Mouse (Mus musculus): ENCODE results near the gene Atat1. TPM values are rescaled to one million over a fixed set of nuclear protein-coding genes. Genes with fewer than 3 reads are reported as not detected.
A peak's percentile ranks its signal among the peaks of the same experiment; 100 is the strongest.

Gene Atat1
- polyA plus RNA-seq, 1 experiment from 2014 or later, result 50.8 TPM

- WGBS, result 34% methylated on average over 10 of the region's 10 CpGs
Measured at GRCm38 (mm10) chr17:35864832-35865353, 45.0 kb downstream of the Atat1 start.

GRCm38 (mm10) chr17:35861198-35861857 lies 48.5 kb downstream of the Atat1 start, which contains the start of gene Nrm:
TSS of gene Nrm (plus strand) at chr17:35861318.
- Histone ChIP-seq H3K36me3 (ENCODE audit: control insufficient read depth, insufficient read depth, low read length) (peaks cover 13% of the 10 kb centered on the region; the same call in 1 of the 2 replicates), H3K4me3 (replicated peaks; ENCODE audit: low read length) (peak within 1 kb of the TSS; percentile 88), H3K27ac (ENCODE audit: low read length) (peak within 1 kb of the TSS; percentile 93), H3K4me2 (ENCODE audit: low read depth, low read length) (peak within 1 kb of the TSS; percentile 70), H3K9me3 (replicated peaks; ENCODE audit: control insufficient read depth, low read length) (no peaks in the 10 kb centered on the region), H3K27me3 (ENCODE audit: control insufficient read depth, insufficient read depth, low read length) (no peaks in the 10 kb centered on the region), H3K9ac (ENCODE audit: low read length) (peak within 1 kb of the TSS; percentile 86), H3K4me1 (ENCODE audit: control insufficient read depth, insufficient read depth, low read length) (peaks cover 15% of the 10 kb centered on the region)
- ATAC-seq (ENCODE audit: insufficient read depth, low FRiP score), result peak; percentile 92
- WGBS, result under 1% methylated on average over 47 of the region's 47 CpGs

More at GRCm38 (mm10) chr17:35864832-35865353, 45.0 kb downstream of the Atat1 start:
- no peak for ATAC-seq (ENCODE audit: insufficient read depth, low FRiP score)
- Histone ChIP-seq H3K4me2 (ENCODE audit: low read depth, low read length) (peak overlapping the region; percentile 90), H3K27ac (ENCODE audit: low read length) (peak overlapping the region; percentile 99), H3K4me3 (replicated peaks; ENCODE audit: low read length) (peak overlapping the region; percentile 74), H3K36me3 (ENCODE audit: control insufficient read depth, insufficient read depth, low read length) (no peaks in the 10 kb centered on the region), H3K4me1 (ENCODE audit: control insufficient read depth, insufficient read depth, low read length) (peaks cover 42% of the 10 kb centered on the region), H3K9ac (ENCODE audit: low read length) (peak overlapping the region; percentile 85), H3K27me3 (ENCODE audit: control insufficient read depth, insufficient read depth, low read length) (no peaks in the 10 kb centered on the region), H3K9me3 (replicated peaks; ENCODE audit: control insufficient read depth, low read length) (no peaks in the 10 kb centered on the region)

GRCm38 (mm10) chr17:35860831-35861197 lies 49.1 kb downstream of the Atat1 start:
- H3K4me2 ChIP-seq (ENCODE audit: low read depth, low read length), result peak overlapping the region; percentile 70
- peak overlapping the region; percentile 88 for H3K4me3 ChIP-seq (replicated peaks; ENCODE audit: low read length)
- H3K4me1 ChIP-seq (ENCODE audit: control insufficient read depth, insufficient read depth, low read length), result peaks cover 15% of the 10 kb centered on the region
- peak overlapping the region; percentile 86 for H3K9ac ChIP-seq (ENCODE audit: low read length)
- H3K36me3 ChIP-seq (ENCODE audit: control insufficient read depth, insufficient read depth, low read length), result peaks cover 13% of the 10 kb centered on the region; the same call in 1 of the 2 replicates
- no peaks in the 10 kb centered on the region for H3K9me3 ChIP-seq (replicated peaks; ENCODE audit: control insufficient read depth, low read length)
- no peaks in the 10 kb centered on the region for H3K27me3 ChIP-seq (ENCODE audit: control insufficient read depth, insufficient read depth, low read length)
- 3% methylated on average over 12 of the region's 12 CpGs for WGBS
- peak overlapping the region; percentile 93 for H3K27ac ChIP-seq (ENCODE audit: low read length)
- no peak for ATAC-seq (ENCODE audit: insufficient read depth, low FRiP score)

GRCm38 (mm10) chr17:35859835-35860234 lies 50.0 kb downstream of the Atat1 start:
- Histone ChIP-seq H3K4me3 (replicated peaks; ENCODE audit: low read length) (no peak overlapping the region), H3K9ac (ENCODE audit: low read length) (no peak overlapping the region), H3K9me3 (replicated peaks; ENCODE audit: control insufficient read depth, low read length) (no peaks in the 10 kb centered on the region), H3K36me3 (ENCODE audit: control insufficient read depth, insufficient read depth, low read length) (peaks cover 13% of the 10 kb centered on the region; the same call in 1 of the 2 replicates), H3K27me3 (ENCODE audit: control insufficient read depth, insufficient read depth, low read length) (no peaks in the 10 kb centered on the region), H3K27ac (ENCODE audit: low read length) (no peak overlapping the region), H3K4me2 (ENCODE audit: low read depth, low read length) (no peak overlapping the region), H3K4me1 (ENCODE audit: control insufficient read depth, insufficient read depth, low read length) (peaks cover 10% of the 10 kb centered on the region)
- no peak for ATAC-seq (ENCODE audit: insufficient read depth, low FRiP score)
- WGBS, result 63% methylated on average over 2 of the region's 2 CpGs

- peaks cover 13% of the 10 kb centered on the region; the same call in 1 of the 2 replicates for H3K36me3 ChIP-seq (ENCODE audit: control insufficient read depth, insufficient read depth, low read length)
- H3K4me3 ChIP-seq (replicated peaks; ENCODE audit: low read length), result no peak overlapping the region
- H3K4me2 ChIP-seq (ENCODE audit: low read depth, low read length), result no peak overlapping the region
- H3K9me3 ChIP-seq (replicated peaks; ENCODE audit: control insufficient read depth, low read length), result no peaks in the 10 kb centered on the region
- ATAC-seq (ENCODE audit: insufficient read depth, low FRiP score), result no peak
- 83% methylated on average over 1 of the region's 1 CpGs for WGBS
- no peak overlapping the region for H3K9ac ChIP-seq (ENCODE audit: low read length)
- H3K27me3 ChIP-seq (ENCODE audit: control insufficient read depth, insufficient read depth, low read length), result no peaks in the 10 kb centered on the region
- H3K27ac ChIP-seq (ENCODE audit: low read length), result no peak overlapping the region
- H3K4me1 ChIP-seq (ENCODE audit: control insufficient read depth, insufficient read depth, low read length), result peaks cover 9% of the 10 kb centered on the region
Measured at GRCm38 (mm10) chr17:35859371-35859770, 50.5 kb downstream of the Atat1 start.

GRCm38 (mm10) chr17:35850974-35851373 lies 58.9 kb downstream of the Atat1 start:
- 83% methylated on average over 3 of the region's 3 CpGs for WGBS
- Histone ChIP-seq H3K4me3 (replicated peaks; ENCODE audit: low read length) (no peak overlapping the region), H3K4me1 (ENCODE audit: control insufficient read depth, insufficient read depth, low read length) (no peaks in the 10 kb centered on the region), H3K4me2 (ENCODE audit: low read depth, low read length) (no peak overlapping the region), H3K36me3 (ENCODE audit: control insufficient read depth, insufficient read depth, low read length) (peaks cover 11% of the 10 kb centered on the region; the same call in 1 of the 2 replicates), H3K9ac (ENCODE audit: low read length) (no peak overlapping the region), H3K9me3 (replicated peaks; ENCODE audit: control insufficient read depth, low read length) (no peaks in the 10 kb centered on the region), H3K27ac (ENCODE audit: low read length) (no peak overlapping the region), H3K27me3 (ENCODE audit: control insufficient read depth, insufficient read depth, low read length) (no peaks in the 10 kb centered on the region)
- ATAC-seq (ENCODE audit: insufficient read depth, low FRiP score), result no peak

GRCm38 (mm10) chr17:35848112-35848511 lies 61.8 kb downstream of the Atat1 start:
- Histone ChIP-seq H3K9me3 (replicated peaks; ENCODE audit: control insufficient read depth, low read length) (no peaks in the 10 kb centered on the region), H3K9ac (ENCODE audit: low read length) (no peak overlapping the region), H3K36me3 (ENCODE audit: control insufficient read depth, insufficient read depth, low read length) (peaks cover 11% of the 10 kb centered on the region; the same call in 1 of the 2 replicates), H3K4me2 (ENCODE audit: low read depth, low read length) (no peak overlapping the region), H3K27ac (ENCODE audit: low read length) (no peak overlapping the region), H3K4me1 (ENCODE audit: control insufficient read depth, insufficient read depth, low read length) (no peaks in the 10 kb centered on the region), H3K27me3 (ENCODE audit: control insufficient read depth, insufficient read depth, low read length) (no peaks in the 10 kb centered on the region), H3K4me3 (replicated peaks; ENCODE audit: low read length) (no peak overlapping the region)
- no peak for ATAC-seq (ENCODE audit: insufficient read depth, low FRiP score)
- WGBS, result 57% methylated on average over 1 of the region's 1 CpGs

MicroRNA genes within 50 kb of the gene (microRNA counts, 519-probe panel; counts per million panel counts)
- microRNA mmu-miR-1894-3p (not detected), microRNA mmu-miR-1894-5p (1,443 counts per million, percentile 14 among the panel's probes with 10 or more counts)

Small RNA genes within 50 kb of the gene (microRNA-seq; reads per million reads assigned to microRNA genes)
- not detected for gene Gm28033
- gene Mir1894, result not detected

Other genes starting within 250 kb of the Atat1 start
- gene Vars2, start 242.5 kb downstream of the Atat1 start, polyA plus RNA-seq (2015; fragmentation: Nextera tagmentation; extraction: Ambion mirVana), result 17.2 and 17.4 TPM in 2 replicates
- gene Gtf2h4, start 236.3 kb downstream of the Atat1 start, polyA plus RNA-seq (2015; fragmentation: Nextera tagmentation; extraction: Ambion mirVana), result 38.6 and 41.5 TPM in 2 replicates
- 81.5 and 86.5 TPM in 2 replicates for gene Ddr1, start 205.5 kb downstream of the Atat1 start, polyA plus RNA-seq (2015; fragmentation: Nextera tagmentation; extraction: Ambion mirVana)
- 22.1 and 24.4 TPM in 2 replicates for gene Ier3, start 88.4 kb downstream of the Atat1 start, polyA plus RNA-seq (2015; fragmentation: Nextera tagmentation; extraction: Ambion mirVana)
- 55.8 and 58.2 TPM in 2 replicates for gene Flot1, start 86.8 kb downstream of the Atat1 start, polyA plus RNA-seq (2015; fragmentation: Nextera tagmentation; extraction: Ambion mirVana)
- gene Tubb5, start 71.8 kb downstream of the Atat1 start, polyA plus RNA-seq (2015; fragmentation: Nextera tagmentation; extraction: Ambion mirVana), result 649 and 665 TPM in 2 replicates
- 11.7 and 16.2 TPM in 2 replicates for gene Mdc1, start 68.6 kb downstream of the Atat1 start, polyA plus RNA-seq (2015; fragmentation: Nextera tagmentation; extraction: Ambion mirVana)
- 48.9 and 51.5 TPM in 2 replicates for gene Nrm, start 48.8 kb downstream of the Atat1 start, polyA plus RNA-seq (2015; fragmentation: Nextera tagmentation; extraction: Ambion mirVana)
- gene Ppp1r18, start 44.5 kb downstream of the Atat1 start, polyA plus RNA-seq (2015; fragmentation: Nextera tagmentation; extraction: Ambion mirVana), result 20.1 and 20.2 TPM in 2 replicates
- 33.8 and 44.1 TPM in 2 replicates for gene Dhx16, start 30.3 kb downstream of the Atat1 start, polyA plus RNA-seq (2015; fragmentation: Nextera tagmentation; extraction: Ambion mirVana)
- 19.1 and 22.9 TPM in 2 replicates for gene 2310061I04Rik, start 12.6 kb downstream of the Atat1 start, polyA plus RNA-seq (2015; fragmentation: Nextera tagmentation; extraction: Ambion mirVana)
- 83.2 and 87.3 TPM in 2 replicates for gene Mrps18b, start 6.3 kb upstream of the Atat1 start, polyA plus RNA-seq (2015; fragmentation: Nextera tagmentation; extraction: Ambion mirVana)
- gene Ppp1r10, start 6.4 kb upstream of the Atat1 start, polyA plus RNA-seq (2015; fragmentation: Nextera tagmentation; extraction: Ambion mirVana), result 33.1 and 34.3 TPM in 2 replicates
- gene Abcf1, start 59.7 kb upstream of the Atat1 start, polyA plus RNA-seq (2015; fragmentation: Nextera tagmentation; extraction: Ambion mirVana), result 87.7 and 88.9 TPM in 2 replicates
- 42.7 and 45.0 TPM in 2 replicates for gene Gnl1, start 69.8 kb upstream of the Atat1 start, polyA plus RNA-seq (2015; fragmentation: Nextera tagmentation; extraction: Ambion mirVana)
- 23.4 and 25.6 TPM in 2 replicates for gene Prr3, start 70.2 kb upstream of the Atat1 start, polyA plus RNA-seq (2015; fragmentation: Nextera tagmentation; extraction: Ambion mirVana)
- gene H2-T24, start 110.5 kb upstream of the Atat1 start, polyA plus RNA-seq (2015; fragmentation: Nextera tagmentation; extraction: Ambion mirVana), result 2.7 TPM in 2 replicates
- 16.9 and 17.5 TPM in 2 replicates for gene H2-T23, start 122.8 kb upstream of the Atat1 start, polyA plus RNA-seq (2015; fragmentation: Nextera tagmentation; extraction: Ambion mirVana)
- gene H2-T22, start 132.7 kb upstream of the Atat1 start, polyA plus RNA-seq (2015; fragmentation: Nextera tagmentation; extraction: Ambion mirVana), result 19.9 and 23.5 TPM in 2 replicates
- gene Gm6034, start 132.9 kb upstream of the Atat1 start, polyA plus RNA-seq (2015; fragmentation: Nextera tagmentation; extraction: Ambion mirVana), result 0.15 TPM in 1 of 2 replicates, not detected in the other
- 0.85 and 0.89 TPM in 2 replicates for gene Gm11127, start 148.3 kb upstream of the Atat1 start, polyA plus RNA-seq (2015; fragmentation: Nextera tagmentation; extraction: Ambion mirVana)
- gene Gm19684, start 211.6 kb upstream of the Atat1 start, polyA plus RNA-seq (2015; fragmentation: Nextera tagmentation; extraction: Ambion mirVana), result not detected in 2 replicates
- 0.34 TPM in 1 of 2 replicates, not detected in the other for gene Gm7030, start 219.3 kb upstream of the Atat1 start, polyA plus RNA-seq (2015; fragmentation: Nextera tagmentation; extraction: Ambion mirVana)

Data from stomach, embryonic 16.5 days (tissue).